Mouse (Mus musculus) c-Kit-negative CD71-positive TER-119-positive erythroid progenitor cells, embryonic 14.5 days (primary cell): ENCODE data around the gene Acmsd.

Experiments
- DNase-seq: peaks from one replicate; pipeline ENCODE4 v3.0.0-alpha.2; 2013; ENCODE audit warnings: low read depth, low spot score

The Acmsd gene

GRCm38 (mm10) chr1:127775206-127775720 lies 46.0 kb downstream of the Acmsd start:
- no peak for DNase-seq

- DNase-seq = no peak
These were observed 47.0 kb downstream of the Acmsd start for GRCm38 (mm10) chr1:127776246-127776645.

- DNase-seq = no peak
These were observed 49.4 kb downstream of the Acmsd start for GRCm38 (mm10) chr1:127778611-127779010.

DNA sequence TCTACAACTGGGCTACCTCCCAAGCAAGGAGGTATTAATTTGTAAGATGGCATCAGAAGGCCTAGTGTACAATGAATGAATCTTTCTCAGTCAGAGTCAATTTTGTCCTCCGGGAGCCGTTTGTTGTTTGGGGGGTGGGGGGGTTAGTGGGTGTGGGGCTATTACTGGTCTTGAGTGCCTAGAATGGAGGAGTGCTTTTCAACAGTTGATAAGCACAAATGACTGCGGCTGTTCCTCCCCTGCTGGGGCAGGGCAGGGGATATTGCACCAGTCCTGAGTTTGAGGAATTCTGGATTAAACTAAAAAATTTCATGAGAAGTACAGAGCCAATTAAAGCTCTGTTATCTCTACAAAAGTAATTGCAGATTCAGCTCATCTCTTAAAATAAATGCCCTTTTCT lies 50.9 kb downstream of the Acmsd start:
- DNase-seq = no peak

DNA sequence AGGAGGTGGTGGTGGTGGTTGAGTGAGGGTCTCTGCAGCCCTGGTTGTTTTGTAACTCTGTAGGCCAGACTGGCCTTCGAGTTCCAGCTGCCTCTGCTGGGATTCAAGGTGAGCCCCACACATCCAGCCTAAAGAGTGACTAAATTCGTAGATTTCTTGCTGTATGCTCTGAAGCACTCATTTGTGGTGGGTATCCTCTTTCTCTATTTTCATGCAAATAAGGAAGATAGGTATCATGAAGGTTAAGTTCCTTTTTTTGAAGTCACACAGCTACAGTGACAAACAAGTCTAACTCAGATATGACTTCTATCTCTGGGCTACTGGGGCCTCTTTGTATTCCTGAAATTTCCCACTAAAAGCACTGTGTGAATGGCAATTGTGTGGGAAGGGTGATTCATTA lies 51.6 kb downstream of the Acmsd start:
- DNase-seq = no peak

GRCm38 (mm10) chr1:127783862-127784261 lies 54.6 kb downstream of the Acmsd start:
- DNase-seq = no peak

DNA sequence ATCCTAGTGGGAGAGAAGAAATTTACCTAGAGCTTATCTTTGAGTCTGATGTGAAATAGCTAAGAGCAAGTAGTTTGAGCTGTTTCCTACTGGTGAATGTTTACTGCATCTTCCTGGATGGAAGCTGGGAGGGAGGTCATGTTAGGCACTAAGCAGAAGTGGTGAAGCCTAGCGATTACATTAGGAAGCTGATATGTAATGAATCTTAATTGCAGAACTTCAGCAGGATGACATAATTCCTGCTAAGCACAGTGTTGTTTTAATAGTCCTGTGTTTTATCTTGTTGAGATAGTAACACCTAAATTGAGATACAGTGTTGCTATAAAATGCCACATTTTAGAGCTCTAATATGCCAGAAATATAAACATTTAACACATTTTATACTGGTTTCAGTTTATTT lies 56.7 kb downstream of the Acmsd start:
- no peak for DNase-seq

- no peak for DNase-seq
These were observed 59.7 kb downstream of the Acmsd start for GRCm38 (mm10) chr1:127788943-127789342.

- DNase-seq = no peak
These were observed 64.2 kb downstream of the Acmsd start for GRCm38 (mm10) chr1:127793459-127793858.

DNA sequence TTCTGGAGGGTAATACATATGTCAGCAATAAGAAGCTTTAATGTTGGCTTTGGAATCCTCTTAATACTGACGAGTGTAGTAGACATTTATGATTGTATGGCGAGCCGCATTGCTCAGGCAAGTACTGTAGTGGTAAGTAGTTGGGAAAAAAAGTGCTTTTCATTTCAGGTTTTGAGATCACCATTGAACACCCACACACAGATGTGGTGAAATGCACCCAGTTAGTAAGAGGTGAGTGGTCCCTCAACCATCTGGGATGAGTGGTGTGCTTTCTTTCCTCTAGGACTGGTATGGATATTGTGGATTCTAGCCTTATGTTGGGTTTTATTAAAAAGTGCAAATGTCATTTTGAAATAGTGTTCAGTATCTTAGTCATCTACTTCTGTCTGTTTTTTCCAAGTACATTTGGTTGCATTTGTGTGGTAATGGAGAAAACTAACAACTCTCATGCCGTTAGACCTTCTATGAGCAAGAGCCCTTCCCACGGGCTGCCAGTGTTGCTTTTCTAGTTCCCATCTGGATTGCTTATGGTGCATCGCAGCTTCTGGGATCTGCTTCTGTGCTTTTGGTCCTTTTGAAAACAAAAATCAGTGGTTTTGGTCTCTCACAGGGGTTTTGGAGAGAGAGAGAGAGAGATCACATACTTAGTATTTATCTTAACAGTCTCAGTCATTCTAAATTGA lies 66.0 kb downstream of the Acmsd start:
- no peak for DNase-seq

- DNase-seq = no peak
These were observed 67.1 kb downstream of the Acmsd start for GRCm38 (mm10) chr1:127796341-127796740.

GRCm38 (mm10) chr1:127796752-127797151 lies 67.5 kb downstream of the Acmsd start:
- DNase-seq = no peak

DNA sequence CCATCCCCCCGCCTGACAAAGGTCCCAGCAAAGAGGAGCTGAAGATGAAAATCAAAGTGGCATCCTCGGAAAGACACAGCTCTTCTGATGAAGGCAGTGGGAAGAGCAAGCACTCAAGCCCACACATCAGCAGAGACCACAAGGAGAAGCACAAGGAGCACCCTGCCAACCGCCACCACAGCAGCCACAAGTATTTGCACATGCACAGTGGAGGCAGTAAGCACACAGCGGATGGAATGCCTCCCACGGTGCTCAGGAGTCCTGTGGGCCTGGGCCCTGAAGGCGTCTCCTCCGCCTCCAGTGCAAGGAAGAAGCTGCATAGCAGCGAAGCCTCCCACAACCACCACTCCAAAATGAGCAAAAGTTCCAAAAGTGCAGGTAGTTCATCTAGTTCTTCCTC lies 73.7 kb downstream of the Acmsd start:
- DNase-seq = no peak

DNA sequence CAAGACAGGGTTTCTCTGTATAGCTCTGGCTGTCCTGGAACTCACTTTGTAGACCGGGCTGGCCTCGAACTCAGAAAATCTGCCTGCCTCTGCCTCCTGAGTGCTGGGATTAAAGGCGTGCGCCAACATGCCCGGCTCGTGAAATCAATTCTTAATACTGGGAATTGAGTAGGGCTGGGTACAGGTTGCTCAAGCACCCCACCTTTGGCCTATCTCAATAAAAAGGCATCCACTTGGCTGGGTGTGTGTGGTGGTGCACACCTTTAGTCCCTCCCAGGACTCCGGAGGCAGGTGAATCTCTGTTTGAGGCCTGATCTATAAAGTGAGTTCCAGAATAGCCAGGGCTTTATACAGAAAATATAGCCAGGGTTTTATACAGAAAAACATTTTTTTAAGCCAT lies 79.5 kb downstream of the Acmsd start:
- DNase-seq = no peak

DNA sequence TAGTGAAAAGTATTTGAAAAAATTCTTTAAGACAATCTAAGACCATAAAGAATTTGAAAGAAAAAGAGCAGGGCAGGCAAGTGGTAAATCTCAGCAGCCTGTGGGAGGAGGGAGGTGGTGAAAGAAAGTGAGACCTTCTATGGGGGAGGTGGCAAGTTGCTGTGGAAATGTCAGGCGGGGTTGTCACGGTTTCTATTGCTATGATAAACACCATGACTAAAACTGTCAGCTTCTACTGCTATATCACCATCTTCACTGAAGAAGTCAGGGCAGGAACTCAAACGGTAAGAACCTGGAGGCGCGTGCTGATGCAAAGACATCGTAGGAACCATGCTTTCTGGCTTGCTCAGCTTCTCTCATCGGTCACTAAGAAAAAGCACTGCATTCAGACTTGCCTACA lies 83.7 kb downstream of the Acmsd start:
- DNase-seq = no peak

GRCm38 (mm10) chr1:127816381-127816780 lies 87.2 kb downstream of the Acmsd start:
- DNase-seq = no peak
